Mouse (Mus musculus): ENCODE results near the gene Plcl1.

DNA sequence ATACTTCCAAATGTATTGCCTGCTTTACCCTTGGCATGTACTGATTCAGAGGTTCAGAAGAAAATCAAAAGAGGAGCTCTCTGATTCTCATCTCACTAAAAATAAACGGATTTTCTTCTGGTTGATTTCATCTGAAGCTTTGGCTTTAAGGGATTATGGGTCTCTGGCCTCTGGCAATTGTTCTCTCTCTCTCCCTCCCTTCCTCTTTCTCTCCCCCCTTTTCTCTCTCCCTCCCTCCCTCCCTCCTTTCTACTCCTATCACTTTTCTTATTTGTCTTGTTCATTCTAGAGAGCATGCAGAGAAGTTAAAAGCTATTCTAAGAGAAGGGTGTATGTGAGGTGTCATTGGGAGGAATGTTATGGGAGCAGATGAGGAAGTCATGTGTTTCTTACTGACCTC is 225.8 kb downstream of the Plcl1 start:
- TF ChIP-seq EP300 (IDR thresholded peaks at IDR 0.05; ENCODE audit: low read depth in 1 of 2, low read length in 2 of 2) (no peak), CTCF (IDR thresholded peaks at IDR 0.05 in 2 of 3, conservative IDR thresholded peaks at IDR 0.05 in 1 of 3; ENCODE audit: control insufficient read depth in 1 of 3, insufficient read depth in 1 of 3, low read depth in 2 of 3, low read length in 3 of 3, poor library complexity in 1 of 3, severe bottlenecking in 1 of 3) (no peak), POLR2A (IDR thresholded peaks at IDR 0.05; ENCODE audit: control insufficient read depth in 1 of 2, insufficient read depth in 1 of 2, low read depth in 1 of 2, low read length in 2 of 2, poor library complexity in 1 of 2) (no peak), RCOR1 (IDR thresholded peaks at IDR 0.05; ENCODE audit: low read depth, low read length) (no peak), NRF1 (IDR thresholded peaks at IDR 0.05; ENCODE audit: insufficient read depth, low read depth, low read length, poor library complexity, severe bottlenecking) (no peak), POLR2AphosphoS5 (IDR thresholded peaks at IDR 0.05; ENCODE audit: borderline replicate concordance, low read depth, low read length) (no peak), GATA1 (IDR thresholded peaks at IDR 0.05; ENCODE audit: low read depth, low read length) (no peak), USF2 (IDR thresholded peaks at IDR 0.05; ENCODE audit: borderline replicate concordance in 1 of 2, insufficient read depth in 1 of 2, low read depth in 1 of 2, low read length in 2 of 2) (no peak), KAT2A (conservative IDR thresholded peaks at IDR 0.05; ENCODE audit: low read depth, low read length) (no peak), MAZ (IDR thresholded peaks at IDR 0.05; ENCODE audit: low read depth, low read length) (no peak), CHD2 (IDR thresholded peaks at IDR 0.05; ENCODE audit: low read length) (no peak), ZKSCAN1 (IDR thresholded peaks at IDR 0.05; ENCODE audit: low read depth, low read length) (no peak), POLR2AphosphoS2 (IDR thresholded peaks at IDR 0.05; ENCODE audit: low read length) (no peak), HCFC1 (IDR thresholded peaks at IDR 0.05; ENCODE audit: low read depth, low read length) (no peak)

Data from MEL (cell line).